Mouse (Mus musculus): Measurements from ENCODE around the gene Mrps18a.

Mrps18a gene

DNA sequence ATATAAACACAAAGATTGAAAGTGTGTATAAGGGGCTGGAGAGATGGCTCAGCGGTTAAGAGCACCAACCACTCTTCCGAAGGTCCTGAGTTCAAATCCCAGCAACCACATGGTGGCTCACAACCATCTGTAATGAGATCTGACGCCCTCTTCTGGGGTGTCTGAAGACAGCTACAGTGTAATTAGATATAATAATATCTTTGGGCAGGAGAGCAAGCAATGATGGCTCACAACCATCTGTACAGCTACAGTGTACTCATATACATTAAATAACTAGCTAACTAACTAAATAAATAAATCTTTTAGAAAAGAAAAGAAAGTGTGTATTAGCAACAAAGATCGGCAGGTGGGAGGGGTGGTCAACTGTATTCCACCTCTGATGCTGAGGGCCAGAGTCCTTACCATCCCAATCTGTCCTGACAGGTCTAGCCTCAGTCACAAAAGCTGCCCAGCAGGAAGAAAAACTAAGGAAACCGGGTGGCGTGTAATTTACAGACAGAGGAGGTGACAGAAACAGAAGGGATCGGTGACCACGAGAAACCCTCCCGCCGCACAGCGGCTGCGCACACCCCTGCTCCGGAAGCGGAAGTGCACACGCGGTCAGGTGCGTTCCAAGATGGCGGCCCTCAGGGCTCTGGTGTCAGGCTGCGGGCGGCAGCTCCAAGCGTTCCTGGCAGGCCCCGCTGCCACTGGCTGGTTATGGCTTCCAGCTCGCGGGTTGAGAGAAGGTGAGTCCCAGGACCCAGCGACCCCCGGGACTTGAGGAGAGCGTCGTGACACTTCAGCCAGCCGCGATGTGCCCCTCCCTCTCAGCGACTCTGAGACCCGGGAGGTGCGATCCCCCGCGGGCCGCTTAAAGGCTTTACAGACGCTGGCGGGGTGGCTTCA is at the start of gene Mrps18a:
Gene Mrps18a (plus strand): TSS at position 585 of the 888 bp plus-strand sequence.
- peak; percentile 95 for DNase-seq (ENCODE audit: low read depth, low spot score)

GRCm38 (mm10) chr17:46063283-46063973 is 47.4 kb upstream of the Mrps18a start:
- peak; percentile 24 for DNase-seq (ENCODE audit: low read depth, low spot score)

GRCm38 (mm10) chr17:46063974-46064312 is 46.8 kb upstream of the Mrps18a start:
- DNase-seq (ENCODE audit: low read depth, low spot score): no peak

GRCm38 (mm10) chr17:46070046-46070445 is 40.7 kb upstream of the Mrps18a start:
- no peak for DNase-seq (ENCODE audit: low read depth, low spot score)

DNA sequence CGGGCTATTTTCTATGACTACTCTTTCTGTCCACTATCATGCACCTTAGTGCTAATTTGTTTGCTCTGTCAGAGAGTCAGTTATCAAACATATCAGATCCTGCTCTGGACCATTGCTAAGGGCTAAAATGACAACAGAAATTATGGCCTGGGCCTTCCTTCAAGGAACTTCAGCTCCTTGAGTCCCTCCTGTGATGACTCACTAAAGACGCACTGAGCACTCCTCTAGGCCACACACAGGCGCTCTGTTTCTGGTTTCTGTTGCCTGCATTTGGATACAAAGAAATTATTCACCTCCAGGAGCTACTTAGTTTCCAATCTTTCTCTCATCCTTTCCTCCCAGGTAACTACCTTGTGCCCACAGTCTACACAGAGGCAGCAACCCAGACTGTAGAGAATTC is 39.3 kb upstream of the Mrps18a start:
- no peak for DNase-seq (ENCODE audit: low read depth, low spot score)

- DNase-seq (ENCODE audit: low read depth, low spot score): peak; percentile 52
Observed at GRCm38 (mm10) chr17:46073730-46074301, 37.0 kb upstream of the Mrps18a start.

DNA sequence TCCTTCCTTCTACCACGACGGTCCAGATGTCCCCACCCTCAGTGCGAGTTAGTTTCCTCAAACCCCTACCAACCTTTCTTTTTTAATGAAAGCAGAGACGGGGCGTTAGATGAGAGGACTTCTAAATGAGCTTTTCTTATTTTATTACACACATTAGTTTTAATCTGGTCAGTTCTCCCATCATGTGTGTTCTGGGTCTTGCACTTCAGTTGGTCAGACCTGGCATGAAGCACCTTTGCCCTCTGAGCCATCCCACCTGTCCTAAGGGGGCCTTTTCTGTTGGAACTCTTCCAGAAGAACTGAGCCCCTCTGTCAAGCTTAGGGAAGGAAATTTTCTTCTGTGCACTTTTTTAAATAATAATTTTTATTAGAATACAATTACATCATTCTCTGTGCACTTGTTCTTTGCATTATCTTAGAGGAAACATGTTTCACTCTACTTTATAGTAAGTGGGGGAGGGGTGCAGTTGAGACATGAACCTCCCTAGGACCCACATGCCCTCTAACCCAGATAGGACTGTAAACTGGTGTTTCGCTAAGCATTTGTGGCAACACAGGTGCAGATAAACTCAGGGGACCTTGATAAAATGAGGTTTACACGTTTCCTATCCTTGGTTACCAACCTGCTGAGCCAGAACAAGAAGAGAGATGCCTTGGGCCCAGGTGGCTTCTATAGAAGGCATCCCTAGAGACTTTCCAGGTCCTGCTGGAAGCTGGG is 36.2 kb upstream of the Mrps18a start:
- DNase-seq (ENCODE audit: low read depth, low spot score): no peak

DNA sequence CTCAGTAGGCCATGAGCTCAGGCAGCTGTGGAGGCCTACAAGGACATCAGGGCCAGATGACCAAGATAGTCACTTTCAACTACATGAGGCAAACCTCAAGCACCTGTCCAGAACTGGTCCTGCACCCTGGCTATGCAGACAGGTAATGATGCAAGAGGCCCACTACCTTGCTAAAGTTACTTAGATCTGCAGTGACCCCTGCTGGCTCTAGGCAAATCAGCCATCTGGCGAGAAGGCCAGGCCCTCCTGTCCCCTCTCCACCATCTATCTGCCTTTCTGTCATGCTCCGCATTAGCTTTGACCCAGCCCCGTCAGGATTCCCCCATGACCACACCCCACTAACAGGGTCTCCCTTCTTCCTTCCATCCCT is 35.7 kb upstream of the Mrps18a start:
- DNase-seq (ENCODE audit: low read depth, low spot score): peak; percentile 15

GRCm38 (mm10) chr17:46075551-46076259 is 35.1 kb upstream of the Mrps18a start:
- no peak for DNase-seq (ENCODE audit: low read depth, low spot score)

GRCm38 (mm10) chr17:46076260-46076551 is 34.6 kb upstream of the Mrps18a start:
- DNase-seq (ENCODE audit: low read depth, low spot score): no peak

DNA sequence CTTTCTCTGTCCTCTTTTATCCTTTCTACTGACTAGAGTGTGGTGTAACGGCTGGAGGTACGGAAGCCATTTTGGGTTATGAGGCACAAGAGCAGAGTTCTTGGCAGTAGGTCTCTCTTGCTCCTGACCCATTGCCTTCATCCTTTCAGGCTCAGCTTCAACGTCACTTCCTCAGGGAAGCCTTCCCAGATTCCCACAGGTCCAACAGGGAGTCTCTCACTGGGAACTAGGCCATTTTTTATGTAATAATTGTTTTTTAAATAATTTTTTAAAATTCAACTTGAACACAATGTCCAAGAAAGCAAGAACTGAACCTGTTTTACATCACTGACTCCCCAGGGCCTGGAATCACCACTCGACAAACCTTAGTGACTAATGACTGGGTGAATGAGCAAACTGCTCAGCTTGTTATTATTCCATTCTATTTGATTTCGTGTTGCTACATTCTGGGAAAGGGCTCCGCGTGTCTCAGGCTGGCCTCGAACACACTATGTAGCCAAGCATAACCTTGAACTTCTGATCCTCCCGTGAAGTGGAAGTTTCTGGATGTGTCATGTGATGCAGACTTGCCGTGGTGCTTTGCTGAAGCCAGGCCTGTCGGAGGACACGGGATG is 32.8 kb upstream of the Mrps18a start:
- no peak for DNase-seq (ENCODE audit: low read depth, low spot score)

DNA sequence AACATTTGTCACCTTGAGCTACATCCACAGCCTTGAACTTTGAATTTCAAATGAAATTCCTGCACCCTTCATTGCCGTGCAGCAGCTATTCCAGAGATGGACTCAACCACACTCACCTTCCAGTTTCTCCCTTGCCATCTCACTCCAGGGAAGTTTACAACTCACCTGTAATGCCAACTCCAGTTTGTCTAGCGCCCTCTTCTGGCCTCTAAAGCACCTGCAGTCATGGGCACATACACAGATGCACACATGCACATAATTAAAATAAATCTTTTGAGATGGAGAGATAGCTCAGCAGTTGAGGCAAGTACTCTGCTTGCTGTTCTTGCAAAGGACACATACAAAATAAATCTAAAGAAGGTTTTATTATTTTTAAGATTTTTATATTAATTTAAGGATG is 31.7 kb upstream of the Mrps18a start:
- no peak for DNase-seq (ENCODE audit: low read depth, low spot score)

- no peak for DNase-seq (ENCODE audit: low read depth, low spot score)
Observed at GRCm38 (mm10) chr17:46080388-46080787, 30.4 kb upstream of the Mrps18a start.

DNA sequence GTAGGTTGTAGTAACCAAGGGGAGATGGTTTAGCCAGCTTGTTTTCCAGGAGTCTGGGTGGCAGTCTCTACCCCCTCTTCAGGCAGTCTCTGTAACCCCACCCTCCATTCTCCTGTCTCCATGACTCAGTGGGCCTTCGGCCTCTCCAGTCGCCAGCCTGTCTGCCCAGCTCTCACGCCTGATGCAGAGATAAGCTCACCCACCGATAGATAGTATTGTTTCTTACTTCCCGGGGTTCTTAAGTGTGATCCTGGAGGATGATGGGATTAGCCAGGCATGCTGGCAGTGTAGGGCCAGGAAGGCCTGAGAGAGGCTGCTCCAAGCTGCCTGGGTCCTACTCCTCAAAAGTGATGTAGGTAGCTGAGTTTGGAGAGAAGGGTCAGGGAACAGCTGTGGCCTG is 29.7 kb upstream of the Mrps18a start:
- no peak for DNase-seq (ENCODE audit: low read depth, low spot score)

GRCm38 (mm10) chr17:46081657-46082056 is 29.1 kb upstream of the Mrps18a start:
- DNase-seq (ENCODE audit: low read depth, low spot score): no peak

- DNase-seq (ENCODE audit: low read depth, low spot score): no peak
Observed at GRCm38 (mm10) chr17:46083381-46083780, 27.4 kb upstream of the Mrps18a start.

DNA sequence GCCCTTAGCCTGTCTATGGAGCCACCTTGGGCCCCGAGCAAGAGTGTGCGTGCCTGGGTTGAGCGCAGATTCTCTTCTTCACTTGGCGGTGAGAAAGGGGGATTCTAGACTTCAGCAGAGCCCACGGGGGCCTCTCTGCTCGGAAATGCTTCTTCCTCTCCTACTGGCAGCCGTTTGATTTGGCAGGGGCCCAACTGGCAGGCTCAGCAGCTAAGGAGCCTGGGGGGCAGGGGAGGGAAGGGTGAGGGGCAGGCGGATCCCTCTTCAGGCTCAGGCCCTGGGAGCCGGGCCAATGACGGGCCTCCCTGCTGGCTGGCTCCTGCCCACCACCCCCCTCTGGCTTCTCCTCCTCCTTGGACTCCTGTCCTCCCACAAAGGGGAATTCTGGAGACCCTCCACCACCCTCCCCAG is 26.7 kb upstream of the Mrps18a start:
- peak; percentile 60 for DNase-seq (ENCODE audit: low read depth, low spot score)

- no peak for DNase-seq (ENCODE audit: low read depth, low spot score)
Observed at GRCm38 (mm10) chr17:46086341-46086870, 24.4 kb upstream of the Mrps18a start.

DNA sequence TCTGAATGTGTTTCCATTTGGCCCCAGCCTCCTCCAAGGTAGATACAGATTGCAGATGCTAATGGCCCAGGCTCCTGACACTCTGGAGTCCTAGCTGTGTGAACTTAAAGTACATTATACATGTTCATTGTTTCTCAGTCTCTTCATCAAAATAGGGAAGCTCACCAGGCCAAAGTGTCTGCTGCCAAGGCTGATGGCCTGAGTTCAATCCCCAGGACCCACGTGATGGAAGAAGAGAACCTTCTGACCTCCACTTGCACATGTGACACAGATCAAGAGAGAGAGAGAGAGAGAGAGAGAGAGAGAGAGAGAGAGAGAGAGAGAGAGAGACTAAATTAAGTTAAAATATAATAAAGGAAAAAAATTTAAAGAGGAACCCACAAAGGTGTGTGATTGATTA is 19.4 kb upstream of the Mrps18a start:
- DNase-seq (ENCODE audit: low read depth, low spot score): no peak

- DNase-seq (ENCODE audit: low read depth, low spot score): no peak
Observed at GRCm38 (mm10) chr17:46091899-46092298, 18.9 kb upstream of the Mrps18a start.

GRCm38 (mm10) chr17:46098525-46098924 is 12.3 kb upstream of the Mrps18a start:
- DNase-seq (ENCODE audit: low read depth, low spot score): no peak

Measured in brain, adult 2 months (tissue).